Mouse (Mus musculus): ENCODE measurements around the gene Capn7.

DNA sequence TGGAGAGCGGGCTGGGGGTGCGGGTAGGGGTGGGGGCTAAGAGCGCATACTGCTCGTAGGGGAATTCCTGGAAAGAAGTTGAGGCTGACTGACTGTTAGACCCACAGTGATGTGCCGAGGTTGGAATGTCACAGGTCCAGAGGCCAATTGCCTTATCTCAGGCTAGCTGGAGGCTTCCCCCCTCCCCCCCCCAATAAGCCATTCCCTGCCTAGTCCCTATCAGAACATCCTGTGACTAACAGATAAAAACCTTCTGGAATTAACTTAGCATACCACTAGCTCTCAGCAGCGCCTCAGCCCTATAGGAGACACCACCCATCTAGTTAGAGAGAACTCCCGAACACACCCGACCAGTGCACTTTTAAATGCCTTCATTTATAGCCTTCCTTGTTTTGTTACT, 67.6 kb downstream of the Capn7 start:
- TF ChIP-seq EP300 (IDR thresholded peaks at IDR 0.05; ENCODE audit: insufficient read depth, low read depth, low read length) (no peak), POLR2A (IDR thresholded peaks at IDR 0.05; ENCODE audit: insufficient read depth, low read length) (no peak), CTCF (IDR thresholded peaks at IDR 0.05; ENCODE audit: low read depth, low read length) (no peak)
